Mouse (Mus musculus) ES-CJ7 (cell line): ENCODE data around the gene Cry2.
A peak's percentile ranks its signal among the peaks of the same experiment; 100 is the strongest.

Experiments used
- DNase-seq: peaks from one replicate; pipeline ENCODE4 v3.0.0; 2011; ENCODE audit warnings: low read depth, low spot score

Cry2 gene

DNA sequence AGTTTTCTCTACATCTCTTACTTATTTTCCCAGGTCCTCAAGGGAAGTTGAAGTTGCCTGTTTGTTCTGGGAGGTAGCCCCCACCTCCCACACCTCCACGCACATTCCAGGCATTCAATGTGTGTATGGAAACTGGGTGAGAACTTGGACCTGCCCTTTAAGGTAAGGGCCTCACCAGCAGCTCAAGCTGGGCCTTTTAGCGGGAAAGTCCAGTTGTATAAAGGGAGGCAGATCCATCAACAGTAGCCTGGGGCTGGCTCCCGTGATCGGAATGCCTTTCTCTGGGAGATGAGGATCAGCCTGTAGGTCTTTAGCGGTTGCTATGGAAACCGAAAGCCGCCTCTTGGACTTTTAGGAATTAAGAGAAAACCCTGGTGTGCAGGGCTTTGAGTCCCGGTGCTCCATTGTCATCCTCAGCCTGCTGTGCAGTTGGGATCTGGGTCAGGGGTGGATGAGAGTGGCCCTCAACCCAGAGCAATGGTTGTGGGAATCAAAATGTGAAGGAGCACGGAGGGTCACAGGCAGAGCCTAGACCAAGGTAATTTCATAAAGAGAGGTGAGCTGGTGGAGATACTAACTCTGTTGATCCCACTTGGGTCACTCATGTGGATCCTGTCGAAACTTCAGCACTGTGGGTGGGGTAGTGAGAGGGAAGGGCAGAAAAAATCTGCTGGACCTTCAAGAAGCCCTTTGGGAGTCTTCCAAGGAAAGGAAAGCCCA lies 61.7 kb downstream of the Cry2 start:
- peak; percentile 67 for DNase-seq

DNA sequence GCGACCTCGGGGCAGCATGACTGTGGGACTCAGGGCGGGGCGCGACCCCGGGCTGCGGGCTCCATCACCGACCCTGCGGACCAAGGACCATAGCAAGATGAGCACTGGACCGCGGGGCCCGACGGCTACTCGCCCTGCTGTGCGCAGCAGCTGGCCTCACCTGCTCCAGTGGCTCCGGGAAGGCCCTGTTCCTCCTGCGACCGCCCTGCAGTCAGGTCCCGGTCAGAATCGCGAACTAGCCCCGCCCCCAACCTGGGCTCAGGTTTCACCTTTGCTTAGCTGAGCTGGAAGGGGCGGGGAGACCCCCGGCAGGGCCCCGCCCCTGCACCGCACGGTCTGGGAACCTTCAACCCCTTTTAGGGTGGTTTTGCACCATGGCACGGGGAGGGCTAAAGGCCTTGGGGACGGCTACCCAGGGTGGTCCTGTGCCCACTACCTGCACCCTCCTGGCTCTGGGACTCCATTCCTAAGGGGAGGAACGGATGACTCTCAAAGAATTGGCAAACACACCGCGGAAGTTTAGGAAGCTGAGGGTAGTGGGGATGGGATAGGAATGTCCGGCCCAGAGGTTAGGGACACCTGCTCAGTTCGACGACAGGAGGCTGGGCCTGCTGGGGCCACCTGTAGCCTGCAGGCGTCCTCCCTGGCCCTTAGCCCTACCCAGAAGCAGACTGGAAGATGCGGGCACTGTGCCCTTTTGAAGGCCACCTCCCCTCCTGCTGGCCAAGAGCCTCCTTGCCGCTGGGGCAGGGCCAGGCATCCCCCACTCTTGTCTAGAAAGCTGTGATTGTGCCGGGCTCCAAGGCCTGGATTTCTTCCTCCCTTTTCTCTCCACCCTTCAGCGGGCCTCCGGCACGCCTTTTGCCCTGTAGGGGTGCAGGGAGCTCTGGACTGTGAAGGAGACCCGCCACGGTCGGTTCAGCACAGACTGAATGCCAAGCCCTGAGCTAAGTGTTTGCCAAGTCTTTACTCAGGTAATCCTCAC lies 62.7 kb downstream of the Cry2 start:
- DNase-seq: peak; percentile 91

DNA sequence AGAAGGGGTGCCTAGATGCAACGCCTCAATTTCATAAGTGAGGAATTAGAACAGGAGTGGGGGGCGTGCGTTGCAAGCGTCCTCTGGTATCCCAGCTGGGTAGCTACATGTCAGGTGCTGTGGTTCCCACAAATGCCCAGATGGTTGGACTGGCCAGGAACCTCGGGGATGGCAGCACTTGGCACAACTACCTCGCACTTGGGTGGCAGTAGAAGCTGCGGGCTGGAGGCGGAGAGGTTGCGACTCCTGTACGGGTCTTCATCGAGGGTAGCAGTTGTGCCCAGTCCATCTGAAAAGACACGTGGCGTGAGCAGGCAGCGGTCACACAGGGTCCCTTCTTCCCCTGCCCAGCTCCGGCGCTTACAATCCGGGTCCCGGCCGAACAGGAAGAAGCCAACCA lies 63.5 kb downstream of the Cry2 start:
- DNase-seq: no peak

DNA sequence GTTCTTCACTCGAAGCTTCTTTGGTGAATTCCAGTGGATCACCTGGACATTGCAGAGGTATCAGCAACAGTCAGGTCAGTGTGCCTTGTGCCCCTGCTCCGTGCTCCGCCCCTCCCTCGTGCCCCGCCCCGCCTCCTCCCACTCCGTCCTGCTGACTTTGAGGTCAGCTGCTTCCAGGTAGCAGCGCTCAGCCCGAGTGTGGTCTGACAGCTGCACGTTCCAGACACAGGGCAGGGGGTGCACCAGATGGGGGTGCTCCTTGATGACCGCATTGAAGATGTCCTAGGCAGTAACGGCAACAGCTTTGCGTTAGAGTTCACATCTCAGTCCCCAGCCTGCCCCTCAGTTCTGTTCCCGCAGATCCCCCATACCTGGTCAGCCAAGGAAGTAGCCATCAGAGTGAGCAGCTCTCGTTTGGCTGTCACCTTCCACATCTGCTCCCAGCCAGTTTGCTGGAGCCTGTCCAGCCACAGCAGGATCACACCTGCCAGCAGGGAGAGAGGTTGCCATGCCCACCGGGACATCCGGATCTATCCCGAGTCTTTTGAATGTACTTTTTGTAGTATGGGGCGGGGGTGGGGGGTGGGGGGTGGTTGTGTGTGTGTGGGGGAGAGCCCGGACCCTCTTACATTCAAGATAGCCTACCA lies 66.3 kb downstream of the Cry2 start:
- no peak for DNase-seq

- no peak for DNase-seq
Measured at GRCm38 (mm10) chr2:92365568-92365967, 68.3 kb downstream of the Cry2 start.

DNA sequence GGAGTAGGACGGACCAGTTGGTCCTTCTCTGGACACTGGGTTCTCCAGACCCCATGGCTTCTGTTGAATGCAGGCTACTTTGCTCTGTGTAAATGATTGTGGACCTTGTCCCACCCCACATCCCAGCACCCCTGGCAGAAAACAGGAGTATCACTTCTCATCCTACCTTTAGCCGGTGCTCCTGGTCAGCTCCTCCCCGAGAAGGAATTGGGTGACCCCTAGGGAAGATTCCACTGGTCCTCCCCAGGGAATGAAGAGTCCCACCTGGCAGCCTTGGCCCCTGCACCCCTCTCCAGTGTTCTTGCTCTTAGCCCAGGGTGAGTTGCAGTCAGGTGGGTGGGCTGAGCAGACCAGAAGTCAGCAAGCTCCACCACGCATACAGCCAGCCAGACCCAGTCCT lies 69.8 kb downstream of the Cry2 start:
- DNase-seq: no peak

- no peak for DNase-seq
Measured at GRCm38 (mm10) chr2:92362571-92363228, 71.1 kb downstream of the Cry2 start.

GRCm38 (mm10) chr2:92361795-92362194 lies 72.0 kb downstream of the Cry2 start:
- DNase-seq: no peak

DNA sequence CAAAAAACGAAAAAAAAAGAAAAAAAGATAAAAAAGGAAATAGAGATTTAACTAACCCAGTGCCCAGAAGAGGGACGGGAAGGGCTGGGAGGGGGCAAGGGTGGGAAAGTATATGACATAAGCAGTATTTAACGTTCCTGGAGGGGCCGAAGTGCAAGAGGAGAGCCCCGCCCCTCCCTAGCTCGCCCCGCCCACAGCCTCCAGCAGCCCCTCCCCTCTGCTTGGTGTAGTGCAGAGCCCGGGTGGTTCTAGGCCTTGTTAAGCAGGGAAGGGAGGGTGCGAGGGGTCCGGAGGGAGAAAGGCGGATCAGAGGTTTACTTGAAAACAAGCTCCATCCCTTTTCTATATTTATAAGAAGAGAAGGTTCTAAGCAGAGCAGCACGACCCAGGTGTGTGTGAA lies 73.0 kb downstream of the Cry2 start:
- DNase-seq: peak; percentile 28

- DNase-seq: no peak
Measured at GRCm38 (mm10) chr2:92360186-92360823, 73.5 kb downstream of the Cry2 start.

- no peak for DNase-seq
Measured at GRCm38 (mm10) chr2:92359301-92359700, 74.5 kb downstream of the Cry2 start.

GRCm38 (mm10) chr2:92354224-92354623 lies 79.6 kb downstream of the Cry2 start:
- no peak for DNase-seq
